Mouse (Mus musculus) limb, embryonic 10.5 days (tissue): ENCODE measurements at regions not wholly inside any gene's neighbourhood (a gene's known extent, or its start where the extent isn't known, plus 50 kb on each side); places are given as distances from the start of the nearest gene placed in this dataset.

Experiments
- DNase-seq: peaks from one replicate; pipeline ENCODE4 v3.0.0-alpha.2; 2017; ENCODE audit warnings: low spot score
- H3K27ac ChIP-seq: fragments of 300-500 bp; sonication (generic); 2 replicates; pipeline ENCODE4 v1.5.1; 2016; ENCODE audit warnings: mild to moderate bottlenecking
- H3K27me3 ChIP-seq: fragments of 300-500 bp; sonication (generic); 2 replicates; pipeline ENCODE4 v1.6.1; 2016; ENCODE audit warnings: low read depth, mild to moderate bottlenecking; ENCODE audit not compliant: poor library complexity, severe bottlenecking
- H3K36me3 ChIP-seq: fragments of 300-500 bp; sonication (generic); 2 replicates; pipeline ENCODE4 v1.6.1; 2016; ENCODE audit warnings: mild to moderate bottlenecking, moderate library complexity
- H3K4me1 ChIP-seq: fragments of 300-500 bp; sonication (generic); 2 replicates; pipeline ENCODE4 v1.6.1; 2016
- H3K4me3 ChIP-seq: fragments of 300-500 bp; sonication (generic); 2 replicates; pipeline ENCODE4 v1.5.1; 2016; ENCODE audit warnings: mild to moderate bottlenecking, moderate library complexity
- H3K9me3 ChIP-seq: fragments of 300-500 bp; sonication (generic); replicated peaks from 2 replicates; pipeline ENCODE4 v1.6.1; 2016; ENCODE audit warnings: mild to moderate bottlenecking
- WGBS: fragments of 180-500 bp; shearing (Covaris S2); methylation state at CpG from one replicate; pipeline ENCODE4 v1.1.7; 2016; 5-methylcytosine and 5-hydroxymethylcytosine counted together

GRCm38 (mm10) chr1:120667776-120668175 lies 65.6 kb downstream of the En1 start:
- H3K9me3 ChIP-seq = no peaks in the 10 kb centered on the region
- H3K27me3 ChIP-seq = peaks cover 4% of the 10 kb centered on the region; the same call in 1 of the 2 replicates
- WGBS = 74% methylated on average over 1 of the region's 1 CpGs
- H3K4me3 ChIP-seq = no peak overlapping the region
- H3K36me3 ChIP-seq = no peaks in the 10 kb centered on the region
- DNase-seq = no peak
- no peak overlapping the region for H3K27ac ChIP-seq
- H3K4me1 ChIP-seq = no peaks in the 10 kb centered on the region

- no peak for DNase-seq
- Histone ChIP-seq H3K36me3 (no peaks in the 10 kb centered on the region), H3K27ac (no peak overlapping the region), H3K9me3 (no peaks in the 10 kb centered on the region), H3K4me1 (peaks cover 43% of the 10 kb centered on the region), H3K4me3 (no peak overlapping the region), H3K27me3 (no peaks in the 10 kb centered on the region)
- 53% methylated on average over 12 of the region's 12 CpGs for WGBS
Measured at GRCm38 (mm10) chr1:120683532-120684245, 81.5 kb downstream of the En1 start.

DNA sequence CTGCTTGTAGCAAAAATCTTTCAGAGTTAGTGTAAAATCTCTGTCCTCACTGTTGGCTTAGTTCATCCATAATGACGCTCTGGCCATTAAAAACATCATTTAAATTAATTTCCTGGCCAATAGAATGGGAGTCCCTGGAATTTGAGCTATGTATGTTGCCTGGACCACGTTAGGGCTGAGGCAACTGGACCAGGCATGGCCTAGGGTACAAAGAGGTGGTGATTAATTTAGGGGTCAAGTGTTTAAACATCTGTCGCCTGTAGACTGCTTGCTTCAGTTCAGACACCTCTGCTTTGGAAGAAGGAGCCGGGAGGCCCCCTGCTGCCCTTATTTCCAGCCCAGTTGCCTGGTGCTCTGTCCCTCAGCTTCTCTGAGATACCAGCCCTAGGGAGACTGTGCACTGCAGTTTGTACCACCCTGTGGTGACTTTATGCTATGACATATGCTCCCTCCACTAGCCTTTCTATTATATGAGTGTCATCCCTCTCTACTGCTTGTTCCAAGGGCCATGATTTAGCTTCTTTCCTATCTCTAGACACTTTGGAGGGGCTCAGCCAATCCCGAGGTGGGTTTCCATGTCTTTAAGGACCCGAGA lies 83.5 kb downstream of the En1 start:
- peaks cover 43% of the 10 kb centered on the region for H3K4me1 ChIP-seq
- H3K27me3 ChIP-seq = no peaks in the 10 kb centered on the region
- DNase-seq = peak; percentile 42
- H3K36me3 ChIP-seq = no peaks in the 10 kb centered on the region
- WGBS = 39% methylated on average over 6 of the region's 6 CpGs
- no peaks in the 10 kb centered on the region for H3K9me3 ChIP-seq
- H3K27ac ChIP-seq = no peak overlapping the region
- H3K4me3 ChIP-seq = no peak overlapping the region

DNA sequence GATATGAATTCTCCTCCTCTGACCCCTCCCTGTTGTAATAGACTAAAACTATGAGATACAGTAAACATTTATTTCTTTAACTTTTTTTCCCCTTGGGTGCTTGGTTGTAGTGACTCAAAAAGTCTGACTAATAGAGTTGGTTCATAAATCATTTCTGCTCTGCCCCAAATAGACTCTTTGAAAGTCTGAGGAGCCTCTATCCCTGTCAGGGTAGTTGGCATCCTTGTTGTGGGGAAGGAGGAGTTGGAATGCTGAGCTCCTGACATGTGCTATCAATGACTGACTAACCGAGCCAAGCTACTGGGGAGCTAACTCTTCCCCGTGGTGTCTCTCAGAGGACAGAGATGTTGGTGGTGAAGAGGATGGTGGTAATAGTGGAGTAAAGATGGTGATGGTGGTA lies 89.4 kb downstream of the En1 start:
- DNase-seq = no peak
- 85% methylated on average over 2 of the region's 2 CpGs for WGBS
- H3K27ac ChIP-seq = no peak overlapping the region
- H3K4me3 ChIP-seq = no peak overlapping the region
- peaks cover 15% of the 10 kb centered on the region for H3K4me1 ChIP-seq
- H3K36me3 ChIP-seq = no peaks in the 10 kb centered on the region
- H3K9me3 ChIP-seq = no peaks in the 10 kb centered on the region
- no peaks in the 10 kb centered on the region for H3K27me3 ChIP-seq

DNA sequence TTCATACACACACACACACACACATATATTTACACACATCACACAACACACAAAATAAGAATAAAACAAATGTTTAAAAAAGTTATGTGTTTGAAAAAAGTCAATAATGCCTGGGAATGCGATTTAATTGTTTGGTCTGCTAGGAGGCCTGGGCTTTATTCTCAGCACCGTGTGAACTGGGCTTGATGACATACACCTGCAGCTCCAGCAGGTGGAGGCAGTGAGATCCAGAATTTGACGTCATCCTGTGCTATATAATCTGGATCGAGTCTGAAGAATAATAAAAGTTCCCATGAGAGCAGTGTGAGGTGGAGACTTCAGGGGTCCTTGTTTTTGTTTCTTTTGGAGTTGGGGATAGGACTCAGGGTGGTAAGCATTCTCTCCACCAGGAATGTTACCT lies 96.0 kb downstream of the En1 start:
- DNase-seq = no peak
- H3K36me3 ChIP-seq = no peaks in the 10 kb centered on the region
- WGBS = 83% methylated on average over 4 of the region's 4 CpGs
- H3K27ac ChIP-seq = no peak overlapping the region
- H3K27me3 ChIP-seq = no peaks in the 10 kb centered on the region
- no peak overlapping the region for H3K4me3 ChIP-seq
- H3K4me1 ChIP-seq = peaks cover 10% of the 10 kb centered on the region
- H3K9me3 ChIP-seq = no peaks in the 10 kb centered on the region

DNA sequence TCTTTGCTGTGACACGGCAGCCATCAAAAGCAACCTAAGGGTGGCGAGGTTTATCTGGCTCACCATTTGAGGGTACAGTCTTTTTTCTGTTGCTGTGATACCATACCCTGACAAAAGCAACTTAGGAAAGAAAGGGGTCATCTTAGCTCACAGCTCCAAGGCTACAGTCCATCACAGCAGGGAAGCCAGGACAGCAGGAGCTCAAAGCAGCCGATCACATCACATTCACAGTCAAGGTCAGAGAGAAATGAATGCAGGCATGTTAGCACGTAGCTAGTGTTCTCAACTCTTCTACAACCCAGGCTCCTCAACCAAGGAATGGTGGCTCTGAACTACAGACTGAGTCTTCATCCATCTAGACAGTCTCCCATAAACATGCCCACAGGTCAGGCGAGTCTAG lies 102.0 kb downstream of the En1 start:
- WGBS = 76% methylated on average over 5 of the region's 5 CpGs
- no peaks in the 10 kb centered on the region for H3K27me3 ChIP-seq
- no peak for DNase-seq
- no peak overlapping the region for H3K27ac ChIP-seq
- peaks cover 2% of the 10 kb centered on the region for H3K4me1 ChIP-seq
- no peaks in the 10 kb centered on the region for H3K9me3 ChIP-seq
- no peaks in the 10 kb centered on the region for H3K36me3 ChIP-seq
- no peak overlapping the region for H3K4me3 ChIP-seq

- Histone ChIP-seq H3K27me3 (no peaks in the 10 kb centered on the region), H3K4me3 (no peak overlapping the region), H3K4me1 (no peaks in the 10 kb centered on the region; the same call in 1 of the 2 replicates), H3K9me3 (no peaks in the 10 kb centered on the region), H3K36me3 (no peaks in the 10 kb centered on the region), H3K27ac (no peak overlapping the region)
- WGBS = 73% methylated on average over 1 of the region's 1 CpGs
- DNase-seq = no peak
Measured at GRCm38 (mm10) chr1:120706011-120706410, 103.8 kb downstream of the En1 start.

DNA sequence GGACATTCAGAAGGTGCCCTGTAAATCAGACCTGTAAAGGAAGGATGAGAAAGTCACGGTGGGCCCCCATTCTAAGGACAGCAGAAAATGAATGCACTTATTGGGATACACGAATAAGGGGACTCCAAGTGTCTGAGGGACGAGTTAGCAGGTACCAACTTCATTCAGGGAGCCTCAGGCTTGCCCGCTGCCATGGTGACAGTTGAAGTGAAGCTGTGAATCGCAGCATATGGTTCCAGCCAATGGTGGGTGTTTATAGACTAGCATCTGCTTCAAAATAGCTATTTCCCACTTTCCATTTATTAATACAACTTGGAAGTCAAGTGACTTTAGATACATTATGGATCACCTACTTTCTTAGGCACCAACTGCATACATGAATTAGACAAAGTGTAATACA lies 106.3 kb downstream of the En1 start:
- Histone ChIP-seq H3K27ac (no peak overlapping the region), H3K36me3 (no peaks in the 10 kb centered on the region), H3K9me3 (no peaks in the 10 kb centered on the region), H3K4me3 (no peak overlapping the region), H3K27me3 (no peaks in the 10 kb centered on the region), H3K4me1 (no peaks in the 10 kb centered on the region; the same call in 1 of the 2 replicates)
- DNase-seq = no peak
- 79% methylated on average over 5 of the region's 5 CpGs for WGBS

- Histone ChIP-seq H3K27me3 (0 out of 2 replicates have a peak, but pooled peaks cover 4% of the 10 kb centered on the region), H3K4me1 (peaks cover 18% of the 10 kb centered on the region), H3K9me3 (no peaks in the 10 kb centered on the region), H3K4me3 (no peak overlapping the region), H3K36me3 (no peaks in the 10 kb centered on the region), H3K27ac (peak overlapping the region; percentile 72)
- no peak for DNase-seq
- 40% methylated on average over 9 of the region's 9 CpGs for WGBS
Measured at GRCm38 (mm10) chr1:120715105-120715877, 113.1 kb downstream of the En1 start.

DNA sequence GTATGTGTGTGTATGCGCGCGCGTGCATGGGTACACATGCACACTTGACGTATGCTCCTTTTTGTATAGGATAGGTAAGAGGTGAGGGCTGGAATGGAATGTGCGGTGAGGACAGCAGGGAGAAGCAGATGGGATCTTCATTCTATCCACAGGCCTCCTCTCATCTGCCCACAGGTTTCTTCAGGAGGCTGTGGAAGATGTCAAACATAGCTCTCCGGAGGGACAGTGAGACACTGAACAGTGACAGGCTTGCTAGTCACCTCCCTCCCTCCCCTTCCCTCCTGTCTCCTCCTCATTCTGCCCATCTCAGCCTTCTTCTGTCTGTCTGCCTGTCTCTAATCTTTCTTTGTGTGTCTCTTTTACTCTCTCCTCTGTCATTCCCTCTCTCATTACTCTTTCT lies 124.6 kb downstream of the En1 start:
- H3K27ac ChIP-seq = no peak overlapping the region
- WGBS = 96% methylated on average over 7 of the region's 7 CpGs
- H3K36me3 ChIP-seq = no peaks in the 10 kb centered on the region
- H3K4me3 ChIP-seq = no peak overlapping the region
- DNase-seq = no peak
- no peaks in the 10 kb centered on the region for H3K9me3 ChIP-seq
- H3K27me3 ChIP-seq = peaks cover 4% of the 10 kb centered on the region; the same call in 1 of the 2 replicates
- H3K4me1 ChIP-seq = peaks cover 5% of the 10 kb centered on the region; the same call in 1 of the 2 replicates

- H3K27ac ChIP-seq = no peak overlapping the region
- no peak overlapping the region for H3K4me3 ChIP-seq
- H3K36me3 ChIP-seq = no peaks in the 10 kb centered on the region
- no peak for DNase-seq
- peaks cover 5% of the 10 kb centered on the region; the same call in 1 of the 2 replicates for H3K4me1 ChIP-seq
- H3K27me3 ChIP-seq = peaks cover 4% of the 10 kb centered on the region; the same call in 1 of the 2 replicates
- H3K9me3 ChIP-seq = no peaks in the 10 kb centered on the region
- 74% methylated on average over 8 of the region's 8 CpGs for WGBS
Measured at GRCm38 (mm10) chr1:120727427-120727826, 125.2 kb downstream of the En1 start.

DNA sequence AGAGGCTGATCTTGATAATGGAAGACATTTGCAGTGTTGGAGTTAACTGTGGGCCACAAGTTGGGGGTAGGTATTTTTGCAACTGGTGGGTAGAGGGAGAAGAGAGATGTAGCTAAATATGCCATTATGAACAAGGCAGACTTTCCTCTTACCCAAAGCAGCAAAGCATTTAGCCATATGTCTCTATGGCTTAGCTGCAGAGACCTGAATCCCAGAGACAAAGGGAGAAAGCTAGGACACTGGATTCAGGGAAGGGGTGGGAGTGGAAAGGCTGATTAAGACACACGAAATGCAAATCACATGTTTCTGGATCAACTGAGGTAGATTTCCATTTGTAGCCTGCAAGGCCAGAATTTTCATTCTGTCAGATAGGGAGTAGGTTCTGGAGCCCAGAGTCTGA lies 129.8 kb downstream of the En1 start:
- WGBS = 75% methylated on average over 1 of the region's 1 CpGs
- peaks cover 17% of the 10 kb centered on the region for H3K4me1 ChIP-seq
- no peak for DNase-seq

GRCm38 (mm10) chr1:120733683-120734082 lies 131.5 kb downstream of the En1 start:
- Histone ChIP-seq H3K36me3 (no peaks in the 10 kb centered on the region), H3K4me1 (peaks cover 13% of the 10 kb centered on the region), H3K4me3 (no peak overlapping the region), H3K27me3 (peaks cover 28% of the 10 kb centered on the region), H3K9me3 (no peaks in the 10 kb centered on the region), H3K27ac (no peak overlapping the region)
- DNase-seq = no peak
- WGBS = 88% methylated on average over 5 of the region's 5 CpGs

More for the DNA sequence above, 129.8 kb downstream of the En1 start:
- H3K9me3 ChIP-seq = no peaks in the 10 kb centered on the region
- H3K4me3 ChIP-seq = no peak overlapping the region
- no peak overlapping the region for H3K27ac ChIP-seq
- no peaks in the 10 kb centered on the region for H3K36me3 ChIP-seq
- peaks cover 16% of the 10 kb centered on the region; the same call in 1 of the 2 replicates for H3K27me3 ChIP-seq
